Mouse (Mus musculus): Measurements from ENCODE around the gene Fbp1.
"Not testable (repeated sequence)": the region's sequence is repeated elsewhere in the genome, so short reads cannot be mapped to it uniquely, and the experiment has no call there.

The Fbp1 gene

GRCm38 (mm10) chr13:62815705-62816104, 72.4 kb downstream of the Fbp1 start:
- DNase-seq: not testable (repeated sequence)
